Mouse (Mus musculus) midbrain, postnatal 0 days (tissue): ENCODE measurements around the gene Ugt1a8. TPM values are rescaled to one million over a fixed set of nuclear protein-coding genes. Genes with fewer than 3 reads are reported as not detected.

Source experiments
- ATAC-seq: fragments of 200-750 bp; cut with Nextera tagmentation; 2 replicates; pipeline ENCODE4 v1.8.0; 2017; ENCODE audit warnings: moderate number of reproducible peaks, mild to moderate bottlenecking, moderate TSS enrichment, moderate library complexity; ENCODE audit not compliant: low FRiP score
- DNase-seq: peaks from one replicate; pipeline ENCODE4 v3.0.0-alpha.2; 2015; ENCODE audit warnings: low spot score
- H3K27ac ChIP-seq: fragments of 300-500 bp; sonication (generic); 2 replicates; pipeline ENCODE4 v1.5.1; 2014; ENCODE audit warnings: low read depth, mild to moderate bottlenecking, low read length, mixed read lengths
- H3K27me3 ChIP-seq: fragments of 300-500 bp; sonication (generic); 2 replicates; pipeline ENCODE4 v1.6.1; 2014; ENCODE audit warnings: low read length, control low read depth, mixed read lengths; ENCODE audit not compliant: insufficient read depth
- H3K36me3 ChIP-seq: fragments of 300-500 bp; sonication (generic); 2 replicates; pipeline ENCODE4 v1.6.1; 2014; ENCODE audit warnings: low read length, control low read depth, mixed read lengths; ENCODE audit not compliant: insufficient read depth
- H3K4me1 ChIP-seq: fragments of 300-500 bp; sonication (generic); 2 replicates; pipeline ENCODE4 v1.6.1; 2014; ENCODE audit warnings: mild to moderate bottlenecking, control low read depth, antibody characterized with exemption, low read length, mixed read lengths; ENCODE audit not compliant: insufficient read depth
- H3K4me2 ChIP-seq: fragments of 300-500 bp; sonication (generic); 2 replicates; pipeline ENCODE4 v1.6.1; 2014; ENCODE audit warnings: low read depth, mild to moderate bottlenecking, low read length, mixed read lengths; ENCODE audit not compliant: poor library complexity, severe bottlenecking
- H3K4me3 ChIP-seq: fragments of 300-500 bp; sonication (generic); 2 replicates; pipeline ENCODE4 v1.5.1; 2014; ENCODE audit warnings: low read depth, mild to moderate bottlenecking, low read length, moderate library complexity
- H3K9ac ChIP-seq: fragments of 300-500 bp; sonication (generic); replicated peaks from 2 replicates; pipeline ENCODE4 v1.6.1; 2014; ENCODE audit warnings: mild to moderate bottlenecking, low read length, moderate library complexity, mixed read lengths; ENCODE audit not compliant: poor library complexity, severe bottlenecking
- H3K9me3 ChIP-seq: fragments of 300-500 bp; sonication (generic); 2 replicates; pipeline ENCODE4 v1.6.1; 2016; ENCODE audit warnings: low read length, control low read depth
- CTCF ChIP-seq: IDR thresholded peaks from 2 replicates; pipeline ENCODE4 v1.5.1; 2016; ENCODE audit warnings: antibody characterized with exemption, mild to moderate bottlenecking
- WGBS: fragments of 180-500 bp; shearing (Covaris S2); extraction: QIAGEN DNeasy Blood & Tissue Kit; methylation state at CpG from one replicate; pipeline ENCODE4 v1.1.7; 2014; 5-methylcytosine and 5-hydroxymethylcytosine counted together
- polyA plus RNA-seq: library from polyadenylated mRNA; unstranded; fragments of >200 nt; fragmentation: Nextera tagmentation; extraction: Ambion mirVana; gene quantifications from 2 replicates; pipeline ENCODE4 v1.2.1, GENCODE M21; 2015
- total RNA-seq: library from RNA; depleted of rRNA; stranded (reverse); fragments of >200 nt; gene quantifications from 2 replicates; pipeline ENCODE4 v1.2.3, GENCODE M21; 2014

Ugt1a8 gene
- total and polyA plus RNA-seq, 2 experiments from 2014 or later, result not detected

GRCm38 (mm10) chr1:88192136-88192535, 104.5 kb downstream of the Ugt1a8 start:
- Histone ChIP-seq H3K4me2 (no peak overlapping the region), H3K4me3 (no peak overlapping the region), H3K27ac (no peak overlapping the region), H3K9me3 (no peaks in the 10 kb centered on the region), H3K27me3 (no peaks in the 10 kb centered on the region), H3K9ac (no peak overlapping the region), H3K36me3 (no peaks in the 10 kb centered on the region), H3K4me1 (no peaks in the 10 kb centered on the region)
- ATAC-seq (no peak), DNase-seq (no peak)
- WGBS, result 58% methylated on average over 3 of the region's 3 CpGs
- no peak for TF ChIP-seq CTCF

- no peak for DNase-seq
- no peaks in the 10 kb centered on the region for H3K36me3 ChIP-seq
- ATAC-seq, result no peak
- WGBS, result 91% methylated on average over 1 of the region's 1 CpGs
- H3K4me3 ChIP-seq, result no peak overlapping the region
- no peaks in the 10 kb centered on the region for H3K4me1 ChIP-seq
- no peak for TF ChIP-seq CTCF
- H3K9ac ChIP-seq, result no peak overlapping the region
- no peaks in the 10 kb centered on the region for H3K9me3 ChIP-seq
- no peaks in the 10 kb centered on the region for H3K27me3 ChIP-seq
- no peak overlapping the region for H3K27ac ChIP-seq
- no peak overlapping the region for H3K4me2 ChIP-seq
Measured at GRCm38 (mm10) chr1:88195687-88196086, 108.1 kb downstream of the Ugt1a8 start.

- Histone ChIP-seq H3K4me1 (no peaks in the 10 kb centered on the region), H3K4me3 (no peak overlapping the region), H3K27me3 (no peaks in the 10 kb centered on the region), H3K27ac (no peak overlapping the region), H3K9me3 (no peaks in the 10 kb centered on the region), H3K4me2 (no peak overlapping the region), H3K36me3 (no peaks in the 10 kb centered on the region), H3K9ac (no peak overlapping the region)
- DNase-seq (no peak), ATAC-seq (no peak)
- 71% methylated on average over 3 of the region's 3 CpGs for WGBS
- TF ChIP-seq CTCF, result no peak
Measured at GRCm38 (mm10) chr1:88197443-88197842, 109.8 kb downstream of the Ugt1a8 start.

DNA sequence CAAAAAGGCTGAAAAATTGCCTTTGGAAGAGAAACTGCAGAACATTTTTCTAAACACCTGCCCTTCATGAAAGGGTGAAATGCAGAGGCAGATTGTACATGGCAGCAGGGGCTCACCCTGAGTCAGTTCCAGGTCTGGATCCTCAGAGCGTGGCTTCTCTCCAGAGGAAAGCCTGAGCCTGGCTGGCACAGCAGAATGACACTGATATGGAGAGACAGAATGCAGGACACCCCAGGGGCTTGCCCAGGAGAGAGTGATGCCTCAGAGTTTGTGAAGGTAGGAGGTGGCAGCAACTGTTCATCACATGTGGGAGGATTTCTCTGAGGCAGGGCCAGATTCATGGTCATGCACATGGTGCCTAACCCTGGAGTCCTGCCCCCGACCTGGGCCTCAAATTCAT, 112.4 kb downstream of the Ugt1a8 start:
- no peak overlapping the region for H3K27ac ChIP-seq
- no peak for TF ChIP-seq CTCF
- 68% methylated on average over 2 of the region's 2 CpGs for WGBS
- H3K27me3 ChIP-seq, result no peaks in the 10 kb centered on the region
- DNase-seq (no peak), ATAC-seq (no peak)
- no peaks in the 10 kb centered on the region for H3K36me3 ChIP-seq
- no peak overlapping the region for H3K4me3 ChIP-seq
- H3K4me1 ChIP-seq, result no peaks in the 10 kb centered on the region
- no peak overlapping the region for H3K4me2 ChIP-seq
- H3K9me3 ChIP-seq, result no peaks in the 10 kb centered on the region
- no peak overlapping the region for H3K9ac ChIP-seq

DNA sequence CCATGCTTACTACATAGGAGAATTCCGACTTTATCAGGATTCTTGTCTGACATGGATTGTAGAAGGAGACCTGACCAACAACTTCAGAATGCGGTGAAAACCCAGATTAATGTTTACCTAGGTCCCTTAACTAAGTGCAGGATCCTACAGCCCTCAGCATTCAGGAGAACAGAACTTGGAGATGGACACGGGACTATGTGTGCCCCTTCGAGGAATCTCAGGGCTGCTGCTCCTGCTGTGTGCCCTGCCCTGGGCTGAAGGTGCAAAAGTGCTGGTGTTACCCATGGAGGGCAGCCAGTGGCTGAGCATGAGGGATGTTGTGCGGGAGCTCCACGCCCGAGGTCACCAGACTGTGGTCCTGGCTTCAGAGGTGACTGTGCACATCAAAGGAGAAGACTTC, 112.8 kb downstream of the Ugt1a8 start, which contains the start of gene Ugt1a2:
Gene Ugt1a2 (plus strand): TSS at position 146 of the 400 bp plus-strand sequence.
- Histone ChIP-seq H3K4me2 (no peak within 1 kb of the TSS), H3K36me3 (no peaks in the 10 kb centered on the region), H3K4me3 (no peak within 1 kb of the TSS), H3K27me3 (no peaks in the 10 kb centered on the region), H3K9me3 (no peaks in the 10 kb centered on the region), H3K9ac (no peak within 1 kb of the TSS), H3K4me1 (no peaks in the 10 kb centered on the region), H3K27ac (no peak within 1 kb of the TSS)
- DNase-seq (no peak), ATAC-seq (no peak)
- WGBS, result 91% methylated on average over 7 of the region's 7 CpGs
- TF ChIP-seq CTCF, result no peak

DNA sequence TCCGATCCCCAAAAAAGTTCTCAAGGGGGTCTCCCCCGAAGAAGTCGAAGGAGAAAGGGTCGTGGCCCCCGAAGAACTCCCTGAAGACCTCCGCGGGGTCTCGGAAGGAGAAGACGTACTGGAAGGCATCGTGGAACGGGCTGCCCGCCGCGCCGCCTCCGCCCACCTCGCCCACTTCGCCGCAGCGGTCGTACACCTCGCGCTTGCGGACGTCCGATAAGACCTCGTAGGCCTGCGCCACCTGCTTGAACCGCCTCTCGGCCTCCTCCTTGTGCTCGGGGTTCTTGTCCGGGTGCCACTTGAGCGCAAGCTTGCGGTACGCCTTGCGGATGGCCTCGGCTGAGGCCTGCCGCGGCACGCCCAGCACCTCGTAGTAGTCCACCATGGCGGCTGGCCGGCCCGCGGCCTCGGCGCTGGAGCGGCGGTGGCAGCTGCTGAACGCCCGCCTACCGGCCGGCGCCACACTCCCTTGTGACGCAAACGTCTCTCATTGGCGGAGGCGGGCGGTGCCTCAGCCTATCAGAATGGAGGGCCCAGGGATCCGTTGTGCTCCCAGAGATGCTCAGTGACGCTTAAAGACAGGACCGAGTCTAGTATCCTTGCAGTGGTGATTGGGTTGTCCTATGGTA, 117.8 kb downstream of the Ugt1a8 start, which contains the start of gene Dnajb3:
Gene Dnajb3 (minus strand): TSS at position 489 of the 629 bp plus-strand sequence.
- Histone ChIP-seq H3K4me3 (peak within 1 kb of the TSS; percentile 38), H3K9me3 (0 out of 2 replicates have a peak, but pooled peaks cover 3% of the 10 kb centered on the region), H3K27ac (peak within 1 kb of the TSS; percentile 19; the same call in 1 of the 2 replicates), H3K4me2 (peak within 1 kb of the TSS; percentile 82), H3K4me1 (no peaks in the 10 kb centered on the region), H3K9ac (peak within 1 kb of the TSS; percentile 61), H3K27me3 (no peaks in the 10 kb centered on the region), H3K36me3 (no peaks in the 10 kb centered on the region)
- no peak; the same call in 1 of the 2 replicates for TF ChIP-seq CTCF
- WGBS, result 9% methylated on average over 62 of the region's 62 CpGs
- ATAC-seq, result peak; percentile 100
- peak; percentile 93 for DNase-seq
